Mouse (Mus musculus) kidney, postnatal 10 days (tissue): Measurements from ENCODE around the gene Stx5a.

Source experiments
- DNase-seq: peaks from one replicate; pipeline ENCODE4 v3.0.0; 2021; ENCODE audit warnings: mixed read lengths

Gene Stx5a

GRCm38 (mm10) chr19:8803204-8803780 is 62.1 kb downstream of the Stx5a start:
- no peak for DNase-seq

DNA sequence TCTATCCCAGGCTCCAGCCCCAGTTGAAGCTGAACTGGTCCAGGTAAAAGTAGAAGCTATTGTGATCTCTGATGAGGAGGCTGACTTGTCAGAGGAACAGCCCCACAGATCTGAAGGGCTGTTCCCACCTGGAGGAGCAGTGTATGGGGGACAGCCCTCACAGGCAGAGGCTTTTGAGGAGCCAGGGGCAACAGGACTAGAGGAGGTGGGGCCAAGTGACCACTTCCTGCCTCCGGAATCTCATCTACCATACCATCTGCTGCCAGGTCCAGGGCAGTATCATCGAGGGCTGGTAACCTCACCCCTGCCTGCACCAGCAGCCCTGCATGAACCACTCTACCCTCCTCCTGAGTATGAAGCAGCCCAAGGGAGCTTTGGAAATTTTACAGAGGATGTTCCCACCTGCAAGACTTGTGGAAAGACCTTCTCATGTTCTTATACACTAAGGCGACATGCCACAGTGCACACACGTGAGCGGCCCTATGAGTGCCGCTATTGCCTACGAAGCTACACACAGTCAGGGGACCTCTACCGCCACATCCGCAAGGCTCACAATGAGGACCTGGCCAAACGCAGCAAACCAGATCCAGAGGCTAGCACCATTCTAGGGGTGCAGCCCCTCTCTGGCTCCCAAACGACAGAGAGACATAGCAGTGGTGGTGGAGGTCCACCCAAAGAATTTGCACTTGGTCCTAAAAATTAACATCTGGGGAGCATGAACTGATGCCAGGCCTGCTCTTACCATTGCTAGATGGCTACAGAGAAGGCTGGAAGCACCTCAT is 62.9 kb downstream of the Stx5a start:
- DNase-seq, result no peak
